Mouse (Mus musculus): ENCODE data around the gene Tbl1xr1. TPM values are rescaled to one million over a fixed set of nuclear protein-coding genes. Genes with fewer than 3 reads are reported as not detected.

Tbl1xr1 gene
- total and polyA plus RNA-seq, 3 experiments: 33.9 to 185 (median 45.6) TPM

DNA sequence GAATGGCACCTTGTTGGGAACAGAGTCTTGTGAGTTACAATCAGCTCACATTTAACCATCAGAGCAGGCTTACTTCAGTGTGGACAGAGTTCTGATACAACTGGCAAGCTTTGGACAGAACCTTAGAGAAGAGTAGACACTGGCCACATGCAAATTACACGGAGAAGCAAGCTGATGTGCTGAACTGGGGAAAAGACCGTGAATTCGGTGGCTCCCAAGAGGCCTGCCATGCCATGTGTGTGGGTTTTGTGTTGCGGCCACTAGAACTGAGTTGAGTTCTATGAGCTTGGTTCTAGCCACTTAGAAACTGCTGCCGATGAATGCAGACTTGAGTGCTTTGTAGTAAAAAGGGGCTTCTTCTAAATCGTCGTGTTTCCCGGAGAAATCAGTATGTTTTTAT, 95.1 kb downstream of the Tbl1xr1 start:
- no peak for TF ChIP-seq HCFC1 (IDR thresholded peaks at IDR 0.05; ENCODE audit: low read depth, low read length)
- TF ChIP-seq MAFK (IDR thresholded peaks at IDR 0.05; ENCODE audit: borderline replicate concordance, low read depth, low read length): no peak
- no peak for TF ChIP-seq E2F4 (IDR thresholded peaks at IDR 0.05; ENCODE audit: borderline replicate concordance, low read depth, low read length)
- TF ChIP-seq POLR2AphosphoS5 (IDR thresholded peaks at IDR 0.05; ENCODE audit: borderline replicate concordance, low read depth, low read length): no peak
- no peak for TF ChIP-seq ZC3H11A (IDR thresholded peaks at IDR 0.05; ENCODE audit: low read depth, low read length)
- no peak for TF ChIP-seq CTCF (IDR thresholded peaks at IDR 0.05 in 2 of 3, conservative IDR thresholded peaks at IDR 0.05 in 1 of 3; ENCODE audit: control insufficient read depth in 1 of 3, insufficient read depth in 1 of 3, low read depth in 2 of 3, low read length in 3 of 3, poor library complexity in 1 of 3, severe bottlenecking in 1 of 3)
- TF ChIP-seq ETS1 (IDR thresholded peaks at IDR 0.05; ENCODE audit: low read depth, low read length): no peak
- no peak for TF ChIP-seq BHLHE40 (IDR thresholded peaks at IDR 0.05; ENCODE audit: borderline replicate concordance, low read depth, low read length)
- TF ChIP-seq CHD2 (IDR thresholded peaks at IDR 0.05; ENCODE audit: low read length): no peak
- Histone ChIP-seq H3K79me2 (ENCODE audit: control insufficient read depth, insufficient read depth, low read length, poor library complexity) (peaks cover 20% of the 10 kb centered on the region), H3K27ac (ENCODE audit: control insufficient read depth, low read depth, low read length) (no peak overlapping the region), H3K9me3 (replicated peaks; ENCODE audit: insufficient read depth, low read length) (no peaks in the 10 kb centered on the region), H3K4me1 (ENCODE audit: control insufficient read depth in 1 of 2, insufficient read depth in 2 of 2, low read length in 2 of 2) (peaks cover 3 to 9% of the 10 kb centered on the region in 2 experiments; a peak in 3 of 4 replicates), H3K9ac (ENCODE audit: control insufficient read depth, low read depth, low read length, poor library complexity, severe bottlenecking) (no peak overlapping the region), H3K4me3 (ENCODE audit: control insufficient read depth in 1 of 2, insufficient read depth in 1 of 2, low read depth in 2 of 2, low read length in 2 of 2) (no peak overlapping the region), H3K36me3 (ENCODE audit: control insufficient read depth in 1 of 2, insufficient read depth in 2 of 2, low read length in 2 of 2) (peaks cover 0 to 15% of the 10 kb centered on the region in 2 experiments; a peak in 3 of 4 replicates), H3K27me3 (ENCODE audit: control insufficient read depth in 1 of 2, insufficient read depth in 2 of 2, low read length in 2 of 2) (no peaks in the 10 kb centered on the region)
- DNase-seq (ENCODE audit: low read depth, low spot score): no peak

DNA sequence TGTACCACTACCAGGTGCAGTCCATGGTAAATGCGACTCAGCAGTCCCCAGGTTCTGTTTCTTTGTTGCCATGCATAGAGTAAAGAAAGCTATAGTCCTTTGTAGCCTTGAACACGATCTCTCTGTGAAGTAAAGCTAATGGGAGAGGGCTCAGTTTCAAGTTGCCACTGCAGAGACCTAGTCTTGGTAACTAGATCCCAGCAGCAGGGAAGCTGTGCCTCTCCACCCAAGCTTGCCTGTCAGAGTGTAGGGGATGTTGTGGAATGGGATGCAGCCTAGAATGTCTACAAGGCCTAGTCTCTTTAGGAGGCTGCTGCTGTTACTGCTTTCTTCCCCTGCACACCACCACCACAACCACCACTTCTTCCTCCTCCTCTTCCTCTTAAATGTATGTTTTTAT, 96.0 kb downstream of the Tbl1xr1 start:
- no peak for DNase-seq (ENCODE audit: low read depth, low spot score)
- Histone ChIP-seq H3K27ac (ENCODE audit: control insufficient read depth, low read depth, low read length) (no peak overlapping the region), H3K36me3 (ENCODE audit: control insufficient read depth in 1 of 2, insufficient read depth in 2 of 2, low read length in 2 of 2) (peaks cover 0 to 15% of the 10 kb centered on the region in 2 experiments; a peak in 3 of 4 replicates), H3K79me2 (ENCODE audit: control insufficient read depth, insufficient read depth, low read length, poor library complexity) (peaks cover 20% of the 10 kb centered on the region), H3K9ac (ENCODE audit: control insufficient read depth, low read depth, low read length, poor library complexity, severe bottlenecking) (no peak overlapping the region), H3K4me1 (ENCODE audit: control insufficient read depth in 1 of 2, insufficient read depth in 2 of 2, low read length in 2 of 2) (peaks cover 3 to 9% of the 10 kb centered on the region in 2 experiments; a peak in 3 of 4 replicates), H3K27me3 (ENCODE audit: control insufficient read depth in 1 of 2, insufficient read depth in 2 of 2, low read length in 2 of 2) (no peaks in the 10 kb centered on the region), H3K4me3 (ENCODE audit: control insufficient read depth in 1 of 2, insufficient read depth in 1 of 2, low read depth in 2 of 2, low read length in 2 of 2) (no peak overlapping the region), H3K9me3 (replicated peaks; ENCODE audit: insufficient read depth, low read length) (no peaks in the 10 kb centered on the region)
- no peak for TF ChIP-seq MEF2A (IDR thresholded peaks at IDR 0.05; ENCODE audit: extremely low read depth, insufficient replicate concordance, low read depth, low read length, poor library complexity, severe bottlenecking)
- no peak for TF ChIP-seq MXI1 (IDR thresholded peaks at IDR 0.05; ENCODE audit: low read depth, low read length)
- no peak for TF ChIP-seq NELFE (IDR thresholded peaks at IDR 0.05; ENCODE audit: low read depth, low read length)
- no peak for TF ChIP-seq MAFK (IDR thresholded peaks at IDR 0.05; ENCODE audit: borderline replicate concordance, low read depth, low read length)
- no peak for TF ChIP-seq ELF1 (IDR thresholded peaks at IDR 0.05; ENCODE audit: low read depth, low read length)
- no peak for TF ChIP-seq BHLHE40 (IDR thresholded peaks at IDR 0.05; ENCODE audit: borderline replicate concordance, low read depth, low read length)

DNA sequence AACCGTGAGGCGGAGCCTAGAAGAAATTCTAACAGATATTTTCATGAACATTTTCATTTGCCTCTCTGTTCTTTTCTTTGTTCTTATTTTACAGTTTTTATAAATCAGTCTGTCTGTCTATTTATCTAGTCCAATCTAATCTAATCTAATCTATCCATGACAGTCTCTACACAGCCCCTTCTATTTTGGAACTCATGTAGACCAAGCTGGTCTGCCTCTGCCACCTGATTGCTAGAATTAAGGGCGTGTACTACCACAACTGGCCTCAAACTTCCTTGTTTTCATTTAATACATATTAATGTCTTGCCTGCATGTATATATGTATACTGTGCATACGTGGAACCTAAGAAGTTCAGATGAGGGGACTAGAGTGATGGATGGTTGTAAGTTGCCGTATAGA, 96.7 kb downstream of the Tbl1xr1 start:
- Histone ChIP-seq H3K4me3 (ENCODE audit: control insufficient read depth in 1 of 2, insufficient read depth in 1 of 2, low read depth in 2 of 2, low read length in 2 of 2) (no peak overlapping the region), H3K27ac (ENCODE audit: control insufficient read depth, low read depth, low read length) (no peak overlapping the region), H3K36me3 (ENCODE audit: control insufficient read depth in 1 of 2, insufficient read depth in 2 of 2, low read length in 2 of 2) (peaks cover 0 to 15% of the 10 kb centered on the region in 2 experiments; a peak in 3 of 4 replicates), H3K79me2 (ENCODE audit: control insufficient read depth, insufficient read depth, low read length, poor library complexity) (peaks cover 20% of the 10 kb centered on the region), H3K4me1 (ENCODE audit: control insufficient read depth in 1 of 2, insufficient read depth in 2 of 2, low read length in 2 of 2) (peaks cover 0 to 9% of the 10 kb centered on the region in 2 experiments; a peak in 3 of 4 replicates), H3K9me3 (replicated peaks; ENCODE audit: insufficient read depth, low read length) (no peaks in the 10 kb centered on the region), H3K27me3 (ENCODE audit: control insufficient read depth in 1 of 2, insufficient read depth in 2 of 2, low read length in 2 of 2) (no peaks in the 10 kb centered on the region), H3K9ac (ENCODE audit: control insufficient read depth, low read depth, low read length, poor library complexity, severe bottlenecking) (no peak overlapping the region)
- DNase-seq (ENCODE audit: low read depth, low spot score): peak; percentile 54
- TF ChIP-seq RAD21 (IDR thresholded peaks at IDR 0.05; ENCODE audit: low read depth, low read length) (no peak), ETS1 (IDR thresholded peaks at IDR 0.05; ENCODE audit: low read depth, low read length) (0 out of 2 replicates have a peak, but pooled peaks have one; percentile 22), USF2 (IDR thresholded peaks at IDR 0.05; ENCODE audit: borderline replicate concordance in 1 of 2, insufficient read depth in 1 of 2, low read depth in 1 of 2, low read length in 2 of 2) (no peak), TAL1 (IDR thresholded peaks at IDR 0.05; ENCODE audit: low read length) (no peak), EP300 (IDR thresholded peaks at IDR 0.05; ENCODE audit: low read depth in 1 of 2, low read length in 2 of 2) (peak in 1 of 2 experiments; percentile 29; a peak in 2 of 4 replicates), GATA1 (IDR thresholded peaks at IDR 0.05; ENCODE audit: low read depth, low read length) (peak; percentile 75)
